Mouse (Mus musculus) layer of hippocampus, postnatal 25 days (tissue): ENCODE data around the gene Faim. TPM values are rescaled to one million over a fixed set of nuclear protein-coding genes. Genes with fewer than 3 reads are reported as not detected.

Experiments used
- DNase-seq, 2 experiments: peaks; one replicate each; pipeline ENCODE4 v3.0.0; 2022; ENCODE audit warnings: mixed read lengths in 2 of 2, low spot score in 1 of 2; ENCODE audit errors: extremely low spot score in 1 of 2
- total RNA-seq, 2 experiments: library from RNA; stranded (reverse); gene quantifications; 2 replicates each; pipeline ENCODE4 v1.2.3; 2021

The Faim gene
- total RNA-seq, 2 experiments from 2014 or later = 55.0 to 60.5 TPM

DNA sequence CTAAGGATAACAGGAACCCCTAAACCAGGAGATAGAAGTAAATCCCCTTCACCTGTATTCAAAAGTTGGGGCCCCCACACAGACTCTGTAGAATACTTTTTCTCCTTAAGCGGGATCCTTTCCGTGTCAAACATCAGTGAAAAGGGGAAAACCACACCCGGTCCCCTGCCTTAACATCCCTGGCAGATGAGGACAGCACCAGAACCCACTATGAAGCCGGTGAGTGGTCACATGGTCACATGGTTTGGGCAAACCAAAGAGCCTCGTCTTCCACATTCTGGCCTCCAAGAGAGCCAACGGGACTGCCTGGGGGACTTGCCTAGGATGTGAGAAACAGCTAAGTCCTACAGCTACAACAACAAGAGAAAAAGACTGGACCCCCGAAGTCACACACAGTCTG, 12.6 kb upstream of the Faim start:
- no peak for DNase-seq

DNA sequence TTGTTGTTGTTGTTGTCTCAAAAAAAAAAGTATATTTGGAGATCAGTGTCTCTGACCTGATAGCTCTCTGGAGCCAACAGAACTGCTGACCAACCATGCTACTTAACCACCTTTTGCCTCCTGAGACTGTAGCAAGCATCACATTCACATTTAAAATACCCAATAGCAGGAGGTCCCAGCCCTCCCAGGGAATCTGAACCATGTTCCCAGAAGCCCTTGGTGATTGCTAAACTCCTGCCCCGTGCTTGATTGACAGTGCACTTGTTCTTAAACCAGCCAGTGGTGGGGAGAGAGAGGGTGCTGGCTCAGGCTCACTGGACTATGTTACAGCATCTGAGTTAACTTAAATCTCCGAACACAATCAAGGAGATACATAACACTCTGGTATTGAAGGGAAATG, 11.3 kb upstream of the Faim start:
- DNase-seq = no peak

DNA sequence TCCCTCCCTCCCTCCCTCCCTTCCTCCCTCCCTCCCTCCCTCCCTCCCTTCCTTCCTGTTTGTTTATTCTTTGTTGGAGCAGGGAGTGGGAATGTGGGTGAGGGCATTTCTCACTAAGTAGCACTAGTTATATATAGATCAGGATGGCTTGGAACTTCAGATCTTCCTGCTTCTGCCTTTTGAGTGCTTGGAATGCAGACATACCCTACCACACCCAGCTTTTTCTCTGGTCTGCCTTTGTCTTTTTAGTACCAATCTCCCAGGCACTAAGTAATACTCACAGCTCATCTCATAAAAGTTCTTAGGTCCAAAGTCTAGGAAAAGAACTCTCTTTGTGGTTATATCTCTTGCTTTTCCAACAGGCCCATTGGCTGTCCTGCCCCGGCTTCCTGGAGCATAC, 10.1 kb upstream of the Faim start:
- DNase-seq = no peak

DNA sequence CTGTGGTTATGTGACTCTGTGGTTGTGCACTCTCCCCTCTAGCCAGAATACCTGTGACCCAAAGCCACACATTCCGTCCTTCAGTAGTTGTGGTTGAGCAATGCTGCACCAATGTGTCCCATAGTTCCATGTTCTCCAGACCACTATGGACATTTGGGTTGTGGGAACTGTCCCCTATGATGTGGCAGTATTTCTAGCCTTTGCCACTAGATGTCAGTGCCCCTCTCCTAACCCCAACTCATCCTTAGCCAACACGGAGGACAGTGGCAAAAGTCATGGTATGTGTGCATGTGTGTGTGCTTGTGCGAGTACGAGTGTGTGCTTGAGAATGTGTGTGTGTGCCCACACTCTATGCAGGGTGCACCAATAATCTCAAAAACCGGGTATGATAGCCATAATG, 9.7 kb upstream of the Faim start:
- no peak for DNase-seq

DNA sequence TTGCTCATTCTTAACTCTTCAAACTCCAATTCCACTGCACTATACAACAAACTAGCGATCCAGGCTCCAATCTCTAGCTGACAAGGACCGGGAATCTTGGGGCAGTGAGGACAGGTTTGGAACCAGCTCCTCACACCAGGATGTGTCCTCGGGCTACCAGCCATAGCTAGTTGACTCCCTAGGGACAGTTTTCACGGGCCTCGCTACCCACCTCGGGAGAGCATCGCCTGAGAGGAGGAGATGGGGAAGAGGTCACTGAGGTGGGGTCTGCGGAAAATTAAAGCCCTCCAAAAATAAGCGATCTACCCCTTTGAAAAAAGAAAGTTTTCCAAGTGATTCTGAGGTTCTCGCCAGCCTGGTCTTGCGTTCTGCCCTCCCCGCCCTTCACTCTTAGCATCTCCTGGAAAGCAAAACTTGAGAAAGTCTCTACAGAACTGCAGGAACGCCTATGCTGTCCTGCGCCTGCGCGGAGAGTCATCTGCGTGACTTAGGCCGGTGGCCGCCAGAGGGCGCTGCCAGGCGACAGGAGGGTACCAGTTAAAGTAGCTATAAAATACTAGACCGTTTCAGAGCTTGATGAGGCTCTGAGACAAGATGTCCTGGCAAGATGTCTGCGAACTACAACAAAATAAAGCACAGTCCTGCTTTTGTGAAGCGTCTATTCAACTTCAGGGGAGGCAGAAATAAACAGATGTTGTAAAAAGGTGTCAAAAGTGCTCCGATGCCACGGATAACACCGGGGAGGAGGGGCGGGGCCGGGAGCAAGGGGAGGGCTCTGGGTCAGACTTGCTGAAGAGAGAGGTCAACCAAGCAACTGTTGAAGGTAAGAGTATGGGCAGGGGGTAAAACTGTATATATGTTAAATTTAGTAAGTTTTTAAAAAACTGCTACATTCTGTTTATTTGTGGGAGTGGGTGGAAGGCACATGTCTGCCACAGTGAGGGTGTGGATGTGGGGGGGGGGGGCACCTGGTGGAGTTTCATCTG, 6.4 kb upstream of the Faim start:
- peak; percentile 82 to 94 for DNase-seq

DNA sequence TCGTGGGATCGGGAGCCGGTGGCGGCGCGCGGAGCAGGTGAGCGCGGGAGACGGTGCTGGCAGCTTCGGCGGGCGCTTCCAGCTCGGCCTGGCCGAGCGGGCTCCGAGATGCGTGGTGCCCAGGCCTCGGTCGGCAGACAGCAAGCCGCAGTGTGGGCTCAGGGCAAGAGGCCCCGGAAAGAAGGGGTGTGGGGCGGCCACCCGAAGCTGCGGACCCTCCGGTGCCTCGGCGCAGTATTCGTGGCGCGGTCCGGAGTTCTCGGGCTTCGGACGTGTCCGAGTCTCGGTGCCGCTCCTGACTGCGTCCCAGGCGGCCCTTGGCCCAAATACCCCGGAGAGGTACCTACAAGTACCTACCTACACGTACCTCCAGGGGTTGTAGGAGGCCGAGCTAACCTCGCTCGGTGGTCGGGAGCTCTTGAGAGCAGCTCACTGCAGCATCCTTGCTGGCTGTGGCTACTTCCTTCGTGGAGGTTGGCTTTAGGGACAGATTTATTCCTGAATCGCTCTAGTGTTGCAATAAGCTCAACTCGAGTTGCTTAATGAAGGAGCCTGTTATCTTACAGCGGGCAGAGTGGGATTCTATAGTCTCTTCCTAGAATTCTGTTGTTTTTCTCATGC, 413 bp downstream of the Faim start:
- DNase-seq = no peak

DNA sequence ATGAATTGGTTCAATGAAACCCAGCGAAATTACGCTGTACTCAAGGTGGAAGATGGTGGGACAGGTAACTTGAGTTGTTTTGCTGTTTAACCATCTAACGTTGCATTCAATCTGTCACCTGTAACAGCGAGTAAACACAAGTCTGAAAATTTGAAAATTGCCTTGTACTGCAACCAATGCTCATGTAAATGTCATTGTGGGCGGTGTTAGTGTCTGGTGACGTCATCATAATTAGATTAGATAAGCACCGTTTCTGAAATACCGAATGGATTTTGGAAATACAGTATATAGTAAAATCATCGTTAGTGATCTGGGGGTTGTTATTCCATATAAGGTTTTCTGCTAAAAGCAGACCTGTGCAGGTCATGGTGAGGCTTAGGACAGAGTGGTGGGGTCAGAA, 958 bp downstream of the Faim start:
- no peak for DNase-seq

DNA sequence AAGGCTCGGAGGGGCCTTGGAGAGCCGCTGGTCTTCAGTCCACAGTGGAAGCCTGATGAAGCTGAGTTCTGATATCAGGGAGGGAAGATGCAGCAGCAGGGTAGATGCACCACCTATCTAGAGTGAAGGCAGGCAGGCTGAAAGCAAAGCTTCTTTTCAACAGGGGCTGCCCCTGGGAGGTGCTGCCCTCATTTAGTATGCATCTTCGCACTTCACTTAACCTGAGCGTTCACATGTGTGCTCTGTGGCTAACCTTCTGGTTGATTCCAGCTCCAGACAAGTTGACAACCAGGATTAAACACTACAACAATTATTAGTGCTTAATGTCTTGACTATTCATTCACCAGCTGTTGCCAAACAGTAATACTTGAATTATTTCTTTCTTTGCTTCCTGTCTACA, 7.9 kb downstream of the Faim start:
- no peak for DNase-seq

DNA sequence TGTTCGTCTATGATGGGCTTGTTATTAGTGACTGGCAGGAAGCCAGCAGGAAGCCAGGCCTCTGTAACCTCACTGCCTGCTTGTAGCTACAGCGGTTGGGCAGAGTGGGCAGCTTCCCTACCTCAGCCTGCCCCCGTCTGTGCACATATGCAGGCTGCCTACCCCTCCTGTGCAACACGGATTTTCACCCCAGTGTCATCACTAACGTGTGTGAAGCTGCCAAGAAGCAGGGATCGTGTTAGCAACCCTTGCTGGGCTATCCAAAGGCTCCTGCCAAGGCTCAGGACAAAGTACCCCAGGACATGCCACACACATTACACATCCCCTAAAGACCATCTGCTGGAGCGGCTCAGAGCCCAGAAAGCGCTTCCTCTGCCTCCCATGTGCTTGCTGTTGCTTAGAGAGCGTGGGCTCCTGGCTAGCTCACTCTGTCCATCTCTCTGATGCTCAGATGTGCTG, 13.7 kb downstream of the Faim start:
- DNase-seq = peak in 1 of 2 experiments; percentile 26

DNA sequence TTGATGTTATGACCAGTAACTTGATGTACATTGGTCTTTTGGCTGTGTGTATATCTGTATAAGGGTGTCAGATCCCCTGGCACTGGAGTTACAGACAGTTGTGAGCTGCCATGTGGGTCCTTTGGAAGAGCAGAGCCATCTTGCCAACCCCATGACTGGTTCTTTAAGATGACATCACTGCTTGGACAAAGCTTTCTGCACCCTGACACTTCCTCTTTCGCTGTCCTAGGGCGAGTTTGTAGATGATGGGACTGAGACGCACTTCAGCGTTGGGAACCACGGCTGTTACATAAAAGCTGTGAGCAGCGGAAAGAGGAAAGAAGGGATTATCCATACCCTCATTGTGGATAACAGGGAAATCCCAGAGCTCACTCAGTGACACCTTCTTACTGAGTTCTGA, 15.2 kb downstream of the Faim start:
- no peak for DNase-seq

DNA sequence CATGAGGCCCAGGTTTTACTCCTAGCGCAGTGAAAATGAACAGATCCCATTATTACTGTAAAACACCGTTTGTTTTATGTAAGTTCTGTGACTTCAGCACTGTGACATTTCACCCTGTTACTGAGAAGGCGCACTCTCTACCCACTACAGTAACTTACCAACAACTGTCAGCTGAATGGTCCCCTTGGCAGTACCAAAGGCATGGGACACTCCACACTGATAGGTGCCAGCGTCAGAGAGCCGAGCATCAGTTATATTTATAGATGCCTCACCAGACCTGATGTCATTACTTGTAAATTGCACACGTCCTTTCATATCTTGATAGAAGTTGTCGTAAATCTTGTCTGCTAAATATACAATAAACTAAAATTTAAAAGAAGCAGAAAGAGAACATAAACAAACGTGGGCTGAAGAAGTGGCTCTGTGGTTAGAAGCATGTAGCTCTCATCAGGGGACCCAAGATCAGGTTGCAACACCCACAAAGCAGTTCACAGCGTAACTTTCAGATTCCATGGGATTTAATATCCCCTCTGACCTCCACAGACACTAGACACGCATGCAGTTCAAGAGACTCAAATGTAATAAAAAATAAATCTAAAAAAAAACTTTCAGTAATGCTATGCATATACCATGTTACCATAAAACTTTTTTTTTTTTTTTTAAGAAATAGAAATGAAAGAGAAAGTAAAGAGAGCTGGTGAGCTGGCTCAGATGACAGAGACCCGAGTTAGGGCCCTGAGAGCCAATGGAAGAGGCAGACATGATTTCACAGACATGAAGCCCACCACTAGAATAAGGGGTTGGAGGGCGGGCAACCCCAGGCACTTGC, 23.1 kb downstream of the Faim start:
- no peak for DNase-seq

DNA sequence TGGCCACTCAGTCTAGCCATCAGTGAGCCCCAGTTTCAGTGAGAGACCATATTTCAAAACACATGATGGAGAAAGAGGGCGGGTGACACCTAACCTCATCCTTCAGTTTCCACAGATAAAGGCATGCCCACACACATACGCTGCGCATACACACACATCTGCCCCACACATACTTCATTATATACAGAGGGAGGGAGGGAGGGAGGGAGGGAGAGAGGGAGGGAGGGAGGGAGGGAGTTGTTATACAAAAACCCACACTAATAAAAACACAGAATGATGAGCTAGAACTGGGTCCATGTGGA, 23.7 kb downstream of the Faim start:
- no peak for DNase-seq

DNA sequence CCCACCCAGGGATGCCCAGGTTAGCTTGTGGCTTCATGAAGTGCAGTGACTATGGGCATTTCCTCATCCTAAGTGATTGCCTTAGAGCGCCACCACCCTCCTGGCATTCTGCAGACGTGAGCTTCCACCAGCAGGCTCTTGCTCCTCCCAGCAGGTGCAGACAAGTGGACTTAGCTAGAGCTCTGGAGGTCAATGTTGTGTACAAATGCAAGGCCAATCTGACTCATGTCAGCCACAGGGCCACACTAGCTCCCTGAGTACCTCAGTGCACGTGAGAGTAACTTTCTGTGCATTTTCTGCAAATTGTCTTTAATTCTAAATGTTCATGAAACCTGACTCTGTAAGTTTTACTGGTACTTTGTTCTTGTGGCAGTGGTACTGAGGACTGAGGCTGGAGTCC, 30.1 kb downstream of the Faim start:
- DNase-seq = no peak

DNA sequence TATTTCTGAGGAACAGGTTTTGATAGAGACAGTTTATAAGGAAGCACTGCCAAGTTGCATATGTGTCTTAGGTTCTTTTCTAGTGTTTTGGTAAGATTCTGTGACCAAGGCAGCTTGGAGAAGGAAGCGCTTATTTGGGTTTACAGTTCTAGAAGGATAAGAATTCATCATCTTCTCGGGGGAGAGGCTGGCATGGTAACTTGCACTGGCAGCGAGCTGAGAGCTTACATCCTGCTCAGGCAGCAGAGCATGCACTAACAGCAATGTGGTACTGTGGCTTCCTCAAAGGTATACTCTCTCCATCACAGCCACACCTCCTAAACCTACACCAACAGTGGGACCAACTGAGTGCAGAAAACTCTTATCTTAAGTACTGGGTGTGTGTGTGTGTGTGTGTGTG, 30.6 kb downstream of the Faim start:
- no peak for DNase-seq

DNA sequence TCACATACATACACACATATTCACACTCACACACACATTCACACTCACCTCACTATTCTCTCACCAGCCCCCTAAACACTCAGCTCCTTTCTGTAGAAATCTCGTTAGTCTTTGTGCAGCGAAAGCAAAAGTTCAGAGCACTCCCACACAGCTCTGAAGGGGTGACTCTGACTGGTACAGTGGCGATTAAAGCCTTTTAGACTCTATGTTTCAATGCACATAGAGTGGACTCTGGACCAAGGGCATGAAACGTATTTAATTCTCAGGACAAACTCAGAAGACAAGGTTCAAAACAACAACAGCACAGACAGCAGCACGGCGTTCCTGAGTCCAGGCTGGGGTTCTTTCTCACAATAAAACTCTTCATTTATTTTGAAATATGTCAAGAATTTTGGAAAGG, 31.5 kb downstream of the Faim start:
- no peak for DNase-seq

DNA sequence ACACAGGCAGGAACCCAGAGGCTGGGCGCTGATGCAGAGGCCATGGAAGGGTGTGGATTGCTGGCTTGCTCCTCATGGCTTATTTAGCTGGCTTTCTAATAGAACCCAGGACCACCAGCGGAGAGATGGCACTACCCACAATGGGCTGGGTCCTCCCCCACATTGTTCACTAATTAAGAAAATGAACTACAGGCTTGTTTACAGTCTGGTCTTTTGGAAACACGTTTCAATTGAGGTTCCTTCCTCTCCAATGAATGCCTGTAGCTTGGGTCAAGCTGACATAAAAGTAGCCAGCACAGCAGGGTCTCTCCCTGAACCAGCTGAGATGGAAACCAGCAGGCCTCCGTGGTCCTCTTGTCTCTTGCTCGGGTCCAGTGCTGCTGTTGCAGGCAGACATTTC, 35.0 kb downstream of the Faim start:
- no peak for DNase-seq

DNA sequence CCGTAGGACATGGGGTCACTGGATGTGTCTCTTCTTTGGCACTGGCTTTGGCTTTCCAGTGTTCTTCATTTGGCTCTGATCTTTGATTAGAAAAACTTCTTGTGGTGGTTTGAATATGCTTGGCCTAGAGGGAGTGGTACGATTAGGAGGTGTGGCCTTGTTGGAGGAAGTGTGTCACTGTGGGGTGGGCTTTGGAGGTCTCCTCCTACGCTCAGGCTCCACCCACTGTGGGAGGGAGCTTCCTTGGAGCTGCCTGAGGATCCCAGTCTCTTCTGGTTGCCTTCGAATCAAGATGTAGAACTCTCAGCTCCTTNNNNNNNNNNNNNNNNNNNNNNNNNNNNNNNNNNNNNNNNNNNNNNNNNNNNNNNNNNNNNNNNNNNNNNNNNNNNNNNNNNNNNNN, 35.6 kb downstream of the Faim start:
- no peak for DNase-seq

DNA sequence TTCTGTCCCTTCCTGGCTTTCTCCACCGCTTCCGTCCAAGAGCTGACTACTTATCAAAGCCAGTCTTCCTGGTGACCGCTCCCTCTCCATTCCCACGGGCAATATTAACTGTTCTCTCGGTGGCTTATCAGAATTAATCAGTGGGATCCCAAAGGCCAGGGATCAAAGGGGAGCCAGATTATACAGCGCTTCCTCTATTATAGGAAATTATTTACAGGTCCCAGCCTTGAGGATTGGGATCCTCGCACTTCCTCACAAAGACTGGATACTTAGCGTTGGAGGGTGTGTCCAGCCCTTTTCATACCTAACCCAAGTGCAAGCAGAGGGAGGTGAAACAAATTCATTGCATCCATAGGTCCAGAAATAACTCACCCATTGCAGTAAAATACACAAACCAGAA, 45.9 kb downstream of the Faim start:
- DNase-seq = no peak

DNA sequence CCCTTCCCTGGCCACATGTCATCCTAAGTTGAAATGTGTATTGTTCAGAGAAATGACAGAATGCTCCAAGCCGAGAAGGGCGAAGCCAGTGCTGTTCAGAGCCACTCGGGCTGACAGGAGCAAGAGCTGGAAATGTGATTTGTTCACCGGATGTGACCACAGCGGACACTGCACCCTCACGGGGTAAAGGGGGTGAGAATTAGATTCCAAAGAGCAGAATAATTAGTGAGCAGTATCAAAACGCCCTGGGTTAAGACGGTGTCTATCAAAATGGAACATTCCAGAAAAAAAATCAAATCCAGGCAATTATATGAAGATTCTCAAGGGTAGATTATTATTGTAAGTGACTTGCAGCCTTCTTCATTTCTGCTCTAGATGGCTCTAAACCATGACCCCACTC, 47.9 kb downstream of the Faim start:
- DNase-seq = no peak

DNA sequence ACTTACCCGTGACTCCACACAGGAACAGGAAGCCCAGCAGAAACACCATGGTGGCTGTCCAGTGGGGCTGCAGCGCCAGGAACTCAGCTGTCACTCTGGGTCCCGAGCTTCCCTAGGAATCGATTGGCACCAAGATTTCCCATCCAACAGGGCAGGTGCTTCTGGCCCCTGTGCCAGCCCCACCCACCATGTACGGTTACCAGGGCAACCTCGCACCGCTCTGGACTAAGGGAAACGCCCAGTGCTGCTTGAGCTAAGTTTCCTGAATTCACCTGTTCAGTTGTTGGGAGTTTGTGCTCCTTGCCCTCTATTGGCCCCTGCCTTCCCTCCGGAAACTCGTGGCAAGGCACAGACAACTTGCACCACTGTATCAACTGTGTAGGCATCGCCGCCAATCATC, 49.4 kb downstream of the Faim start, which contains the start of gene Gm1123:
Gene Gm1123, minus strand, starts transcription at position 141 of the 400 bp plus-strand sequence.
- DNase-seq = no peak

DNA sequence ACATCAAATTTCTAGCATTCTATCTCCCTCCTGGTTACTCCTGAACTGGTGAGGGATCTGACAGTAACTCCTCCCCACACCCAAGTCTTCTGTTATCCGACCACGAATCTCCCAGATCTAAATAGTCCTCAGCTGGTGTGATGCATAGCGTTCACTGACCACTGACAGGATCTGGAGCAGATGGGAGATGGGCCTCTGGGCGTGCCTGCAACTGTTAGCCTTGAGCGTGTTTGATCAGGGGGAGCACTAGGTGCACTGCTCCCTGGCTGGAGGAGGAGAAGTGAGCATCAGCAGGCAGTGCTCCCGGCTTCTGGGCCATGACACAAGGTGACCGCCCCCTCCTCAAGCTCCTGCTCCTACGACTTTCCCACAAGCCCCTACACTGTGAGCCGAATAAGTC, 55.8 kb downstream of the Faim start:
- no peak for DNase-seq
